Mouse (Mus musculus) ES-E14 (cell line): ENCODE results near the gene Zfyve27. TPM values are rescaled to one million over a fixed set of nuclear protein-coding genes. Genes with fewer than 3 reads are reported as not detected.
A peak's percentile ranks its signal among the peaks of the same experiment; 100 is the strongest.

Experiments used
- DNase-seq: peaks from one replicate; pipeline ENCODE4 v3.0.0-alpha.2; 2013; ENCODE audit warnings: low read depth, low spot score
- H3K27ac ChIP-seq: 2 replicates; pipeline ENCODE4 v1.5.1; 2012; ENCODE audit warnings: low read depth, mild to moderate bottlenecking, low read length, moderate library complexity, mixed read lengths; ENCODE audit not compliant: poor library complexity, insufficient read depth, severe bottlenecking
- H3K36me3 ChIP-seq: 2 replicates; pipeline ENCODE4 v1.6.1; 2012; ENCODE audit warnings: mild to moderate bottlenecking, low read length, moderate library complexity, mixed read lengths; ENCODE audit not compliant: control insufficient read depth, poor library complexity, insufficient read depth, severe bottlenecking
- H3K4me1 ChIP-seq, 2 experiments: fragments of 150-350 bp in 1 of 2; sonication (generic) in 1 of 2; 2 replicates each; pipeline ENCODE4 v1.6.1; 2012; ENCODE audit warnings: low read length in 2 of 2, mild to moderate bottlenecking in 1 of 2, mixed read lengths in 1 of 2; ENCODE audit not compliant: control insufficient read depth in 2 of 2, insufficient read depth in 2 of 2, poor library complexity in 1 of 2
- H3K4me3 ChIP-seq, 2 experiments: fragments of 150-350 bp in 1 of 2; sonication (generic) in 1 of 2; 2 replicates each; pipeline ENCODE4 v1.5.1; 2012; ENCODE audit warnings: low read length in 2 of 2, low read depth in 1 of 2, mild to moderate bottlenecking in 1 of 2, mixed read lengths in 1 of 2; ENCODE audit not compliant: insufficient read depth in 1 of 2, poor library complexity in 1 of 2, severe bottlenecking in 1 of 2
- H3K9ac ChIP-seq: 2 replicates; pipeline ENCODE4 v1.6.1; 2012; ENCODE audit warnings: low read depth, mild to moderate bottlenecking, low read length, mixed read lengths; ENCODE audit not compliant: poor library complexity, insufficient read depth, severe bottlenecking
- H3K9me3 ChIP-seq: fragments of 150-350 bp; sonication (generic); 2 replicates; pipeline ENCODE4 v1.6.1; 2012; ENCODE audit warnings: low read depth, mild to moderate bottlenecking, low read length; ENCODE audit not compliant: control insufficient read depth, insufficient read depth
- CHD2 ChIP-seq: IDR thresholded peaks from 2 replicates; pipeline ENCODE4 v1.6.1; 2014; ENCODE audit warnings: mild to moderate bottlenecking, low read depth, low read length, inconsistent platforms
- HCFC1 ChIP-seq: IDR thresholded peaks from 2 replicates; pipeline ENCODE4 v1.6.1; 2012; ENCODE audit warnings: low read length, inconsistent platforms, borderline replicate concordance; ENCODE audit not compliant: insufficient read depth
- MAFK ChIP-seq: IDR thresholded peaks from 2 replicates; pipeline ENCODE4 v1.6.1; 2014; ENCODE audit warnings: mild to moderate bottlenecking, low read depth, low read length, inconsistent platforms; ENCODE audit not compliant: insufficient read depth
- ZC3H11A ChIP-seq: IDR thresholded peaks from 2 replicates; pipeline ENCODE4 v1.6.1; 2012; ENCODE audit warnings: low read depth, mild to moderate bottlenecking, inconsistent platforms, low read length, borderline replicate concordance
- ZNF384 ChIP-seq: IDR thresholded peaks from 2 replicates; pipeline ENCODE4 v1.6.1; 2012; ENCODE audit warnings: low read depth, low read length, inconsistent platforms
- in situ Hi-C, 2 experiments: fragments of 600-800 bp; cut with MboI; formaldehyde crosslinking; loops; one replicate each; pipeline ENCODE4 v1.15.1; 2025; ENCODE audit warnings: low sequenced_read_pairs in 2 of 2, inconsistent platforms in 1 of 2; ENCODE audit not compliant: unreplicated experiment in 2 of 2
- total RNA-seq: library from RNA; depleted of rRNA; stranded (reverse); fragments of 300-350 nt; gene quantifications from 2 replicates; pipeline ENCODE4 v1.2.3, GENCODE M21; 2012

Zfyve27 gene
- total RNA-seq, 1 experiment = 45.9 TPM

DNA sequence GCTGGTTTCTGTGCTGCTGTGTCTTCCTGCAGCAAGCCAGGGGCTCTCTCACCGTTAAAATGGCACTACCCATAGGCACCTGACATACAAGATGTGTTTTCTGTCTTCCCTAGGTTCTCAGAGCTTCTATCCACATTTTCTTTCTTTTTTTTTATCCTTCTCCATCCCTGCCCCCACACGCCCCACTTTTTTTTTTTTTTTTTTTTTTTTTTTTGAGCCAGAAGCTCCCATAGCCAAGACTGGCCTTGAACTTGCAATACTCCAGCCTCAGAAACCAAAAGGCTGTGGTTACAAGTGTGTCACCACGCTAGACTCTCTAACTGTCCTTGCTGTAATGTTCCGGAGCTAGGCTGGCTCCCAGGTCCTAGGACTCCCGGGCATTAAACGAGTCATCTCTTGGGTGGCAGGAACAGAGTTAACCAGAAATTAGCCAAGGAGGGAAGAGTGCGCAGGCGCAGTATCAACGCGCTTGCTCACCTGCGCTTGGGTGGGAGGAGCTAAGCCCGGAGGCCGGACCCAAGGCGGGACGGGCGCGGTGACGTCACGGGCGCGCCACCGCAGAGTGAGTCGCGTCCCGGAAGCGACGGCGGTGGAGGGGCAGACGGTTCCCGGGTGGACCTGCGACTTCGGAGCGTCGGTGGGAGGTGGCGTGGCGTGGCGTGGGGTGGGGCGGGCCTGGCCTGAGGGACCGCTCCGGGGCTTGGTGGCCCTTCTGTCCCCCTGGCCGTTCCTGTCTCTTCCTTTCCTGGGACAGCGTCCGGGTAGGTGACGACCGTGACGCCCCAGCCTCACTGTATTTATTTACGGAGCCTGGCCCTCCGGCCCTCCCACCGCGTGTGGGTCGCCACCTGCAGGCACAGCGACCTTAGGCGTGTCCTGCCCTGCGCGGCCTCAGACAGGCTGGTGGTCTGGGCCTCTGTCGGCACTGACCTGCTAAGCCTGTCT, 6.5 kb downstream of the Zfyve27 start:
- Histone ChIP-seq H3K4me3 (peak overlapping the region; percentile 80 to 97), H3K36me3 (no peaks in the 10 kb centered on the region), H3K4me1 (peaks cover 0 to 3% of the 10 kb centered on the region in 2 experiments; a peak in 1 of 4 replicates), H3K9me3 (no peaks in the 10 kb centered on the region), H3K27ac (no peak overlapping the region), H3K9ac (peak overlapping the region; percentile 85)
- in situ Hi-C loops = no loop called here
- TF ChIP-seq HCFC1 = peak; percentile 71
- TF ChIP-seq CHD2 = no peak
- TF ChIP-seq ZNF384 = peak; percentile 64; the same call in 1 of the 2 replicates
- TF ChIP-seq ZC3H11A = no peak
- DNase-seq = peak; percentile 90

DNA sequence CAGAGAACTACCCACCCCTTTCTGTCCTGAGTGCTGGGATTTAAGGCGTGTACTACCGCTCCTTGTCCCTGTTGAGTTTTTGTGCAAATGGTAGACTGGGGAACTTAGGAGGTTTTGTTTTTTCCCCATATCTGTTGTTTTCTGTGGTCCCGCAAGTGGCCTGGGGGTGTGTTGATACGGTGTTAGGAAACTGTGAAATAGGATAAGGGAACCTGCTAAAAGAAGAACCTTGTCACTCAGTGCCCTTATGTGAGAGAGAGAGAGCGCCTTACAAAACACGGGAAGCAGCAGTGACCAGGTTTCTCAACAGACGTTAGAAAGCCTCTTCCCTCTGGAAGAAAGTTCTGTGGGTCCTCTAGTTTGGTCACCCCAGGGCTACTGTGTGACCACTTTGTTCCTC, 13.1 kb downstream of the Zfyve27 start:
- DNase-seq = no peak
- H3K27ac ChIP-seq = no peak overlapping the region
- no peak overlapping the region for H3K4me3 ChIP-seq
- H3K9ac ChIP-seq = no peak overlapping the region
- H3K4me1 ChIP-seq = no peaks in the 10 kb centered on the region
- H3K9me3 ChIP-seq = no peaks in the 10 kb centered on the region
- in situ Hi-C loops = no loop called here
- TF ChIP-seq CHD2 (no peak), ZC3H11A (no peak), ZNF384 (no peak), HCFC1 (no peak), MAFK (no peak)
- H3K36me3 ChIP-seq = peaks cover 7% of the 10 kb centered on the region; the same call in 1 of the 2 replicates

DNA sequence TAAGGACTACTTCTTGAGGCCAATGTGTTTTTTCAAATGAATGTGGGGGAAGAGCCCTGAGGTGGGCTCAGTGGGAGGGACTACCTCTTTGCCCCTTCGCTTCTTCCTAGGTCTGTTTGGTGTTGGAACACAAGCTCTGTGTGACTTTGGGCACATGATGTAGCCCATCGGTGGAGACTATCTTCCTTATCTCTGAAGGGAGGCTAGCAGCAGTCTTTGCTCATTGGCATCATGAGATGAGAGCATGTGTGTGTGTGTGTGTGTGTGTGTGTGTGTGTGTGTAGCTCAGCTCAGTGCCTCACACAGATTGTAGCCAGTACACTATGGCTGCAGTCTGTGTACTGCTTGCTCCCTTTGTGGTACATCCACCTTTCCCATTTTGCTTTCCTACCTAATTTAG, 13.7 kb downstream of the Zfyve27 start:
- DNase-seq = no peak
- H3K9ac ChIP-seq = no peak overlapping the region
- H3K9me3 ChIP-seq = no peaks in the 10 kb centered on the region
- no peak overlapping the region for H3K27ac ChIP-seq
- H3K4me3 ChIP-seq = no peak overlapping the region
- peaks cover 7% of the 10 kb centered on the region; the same call in 1 of the 2 replicates for H3K36me3 ChIP-seq
- TF ChIP-seq ZNF384 = no peak
- no peak for TF ChIP-seq CHD2
- no peak for TF ChIP-seq MAFK
- TF ChIP-seq ZC3H11A = no peak
- TF ChIP-seq HCFC1 = no peak
- in situ Hi-C loops = no loop called here
- H3K4me1 ChIP-seq = peaks cover 0 to under 1% of the 10 kb centered on the region in 2 experiments; a peak in 1 of 4 replicates

DNA sequence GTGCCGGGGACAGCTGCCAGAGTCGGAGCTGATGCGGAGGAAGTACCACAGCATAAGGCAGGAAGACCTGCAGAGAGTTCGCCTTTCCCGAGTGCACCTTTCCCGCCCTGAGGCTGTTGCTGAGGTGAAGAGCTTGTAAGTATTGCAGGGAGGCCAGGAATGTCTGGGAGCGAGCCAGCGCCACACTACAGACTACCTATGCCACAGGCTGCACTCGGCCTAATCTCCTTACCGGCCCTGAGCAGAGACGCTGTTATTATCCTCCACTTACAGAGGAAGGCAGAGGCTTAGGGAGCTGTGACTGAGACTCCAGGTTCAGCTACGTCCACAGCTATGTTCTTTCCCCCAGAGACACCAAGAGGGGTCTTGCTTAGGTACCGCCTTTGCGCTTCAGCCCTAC, 15.6 kb downstream of the Zfyve27 start:
- Histone ChIP-seq H3K9me3 (no peaks in the 10 kb centered on the region), H3K4me3 (no peak overlapping the region), H3K36me3 (peaks cover 22% of the 10 kb centered on the region; the same call in 1 of the 2 replicates), H3K4me1 (peaks cover 0 to 5% of the 10 kb centered on the region in 2 experiments; a peak in 2 of 4 replicates), H3K9ac (no peak overlapping the region), H3K27ac (no peak overlapping the region)
- no peak for TF ChIP-seq ZC3H11A
- no peak for TF ChIP-seq CHD2
- no peak for TF ChIP-seq MAFK
- TF ChIP-seq ZNF384 = no peak
- no peak for TF ChIP-seq HCFC1
- in situ Hi-C loops = no loop called here
- DNase-seq = no peak
